Mouse (Mus musculus) forebrain, postnatal 0 days (tissue): ENCODE measurements at regions not wholly inside any gene's neighbourhood (a gene's known extent, or its start where the extent isn't known, plus 50 kb on each side); places are given as distances from the start of the nearest gene placed in this dataset.

Experiments used
- ATAC-seq: fragments of 200-750 bp; cut with Nextera tagmentation; 2 replicates; pipeline ENCODE4 v1.8.0; 2017; ENCODE audit warnings: mild to moderate bottlenecking, moderate library complexity
- DNase-seq: peaks from one replicate; pipeline ENCODE4 v3.0.0-alpha.2; 2015
- H3K27ac ChIP-seq: fragments of 300-500 bp; sonication (generic); 2 replicates; pipeline ENCODE4 v1.5.1; 2014; ENCODE audit warnings: low read depth, mild to moderate bottlenecking, antibody characterized with exemption, low read length, moderate library complexity, mixed read lengths
- H3K27me3 ChIP-seq: fragments of 300-500 bp; sonication (generic); 2 replicates; pipeline ENCODE4 v1.6.1; 2014; ENCODE audit warnings: mild to moderate bottlenecking, low read length, mixed read lengths; ENCODE audit not compliant: insufficient read depth
- H3K36me3 ChIP-seq: fragments of 300-500 bp; sonication (generic); 2 replicates; pipeline ENCODE4 v1.6.1; 2014; ENCODE audit warnings: mild to moderate bottlenecking, moderate library complexity; ENCODE audit not compliant: insufficient read depth
- H3K4me1 ChIP-seq: fragments of 300-500 bp; sonication (generic); 2 replicates; pipeline ENCODE4 v1.6.1; 2014; ENCODE audit warnings: antibody characterized with exemption; ENCODE audit not compliant: insufficient read depth
- H3K4me2 ChIP-seq: fragments of 300-500 bp; sonication (generic); 2 replicates; pipeline ENCODE4 v1.6.1; 2014; ENCODE audit warnings: low read depth, mild to moderate bottlenecking, moderate library complexity
- H3K4me3 ChIP-seq: fragments of 300-500 bp; sonication (generic); 2 replicates; pipeline ENCODE4 v1.5.1; 2014; ENCODE audit warnings: low read depth, low read length, mixed read lengths
- H3K9ac ChIP-seq: fragments of 300-500 bp; sonication (generic); 2 replicates; pipeline ENCODE4 v1.6.1; 2014; ENCODE audit warnings: mild to moderate bottlenecking
- H3K9me3 ChIP-seq: fragments of 300-500 bp; sonication (generic); 2 replicates; pipeline ENCODE4 v1.6.1; 2016; ENCODE audit warnings: low read length
- CTCF ChIP-seq: sonication (generic); IDR thresholded peaks from 2 replicates; pipeline ENCODE4 v1.5.1; 2016; ENCODE audit warnings: antibody characterized with exemption, control low read depth, low read depth
- WGBS: fragments of 180-500 bp; shearing (Covaris S2); extraction: QIAGEN DNeasy Blood & Tissue Kit; methylation state at CpG from one replicate; pipeline ENCODE4 v1.1.7; 2014; 5-methylcytosine and 5-hydroxymethylcytosine counted together
- microRNA-seq, 2 experiments: library from miRNA; unstranded; fragments of <30 nt; microRNA quantifications; one replicate each; pipeline ENCODE4; 2016

DNA sequence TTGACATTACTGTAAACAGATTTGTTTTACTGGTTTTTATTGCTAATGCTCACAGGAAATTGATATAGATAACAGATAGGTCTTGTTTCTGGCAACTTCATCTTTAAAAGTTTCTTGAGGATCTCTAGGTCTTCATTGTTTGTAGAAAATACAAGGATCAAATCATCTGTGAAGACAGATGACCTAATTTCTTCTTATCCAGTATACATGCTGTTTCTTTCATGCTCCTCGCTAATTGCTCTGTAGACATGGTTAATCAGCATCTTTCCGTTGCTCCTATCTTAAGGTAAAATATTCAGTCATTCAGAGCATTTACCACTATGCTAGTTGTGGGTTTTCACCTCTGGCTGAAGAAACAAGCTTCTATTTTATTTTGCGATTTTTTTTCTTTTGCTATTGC lies 91.4 kb downstream of the Klhl6 start:
- 76% methylated on average over 3 of the region's 3 CpGs for WGBS
- TF ChIP-seq CTCF: no peak

GRCm38 (mm10) chr16:19894435-19894994 lies 88.3 kb downstream of the Klhl6 start:
- no peak for TF ChIP-seq CTCF
- 91% methylated on average over 9 of the region's 9 CpGs for WGBS
- H3K27me3 ChIP-seq: no peaks in the 10 kb centered on the region

More for the DNA sequence above, 91.4 kb downstream of the Klhl6 start:
- no peaks in the 10 kb centered on the region for H3K4me1 ChIP-seq
- no peaks in the 10 kb centered on the region for H3K9me3 ChIP-seq
- ATAC-seq: no peak
- no peak overlapping the region for H3K27ac ChIP-seq
- no peak for DNase-seq
- no peaks in the 10 kb centered on the region for H3K36me3 ChIP-seq
- no peak overlapping the region for H3K4me2 ChIP-seq
- no peak overlapping the region for H3K4me3 ChIP-seq
- H3K27me3 ChIP-seq: no peaks in the 10 kb centered on the region
- H3K9ac ChIP-seq: no peak overlapping the region

More at GRCm38 (mm10) chr16:19894435-19894994, 88.3 kb downstream of the Klhl6 start:
- Histone ChIP-seq H3K4me1 (no peaks in the 10 kb centered on the region), H3K9me3 (no peaks in the 10 kb centered on the region), H3K36me3 (no peaks in the 10 kb centered on the region), H3K4me3 (no peak overlapping the region), H3K4me2 (no peak overlapping the region), H3K27ac (no peak overlapping the region), H3K9ac (no peak overlapping the region)
- ATAC-seq (no peak), DNase-seq (no peak)

Small RNAs in the stretch of these regions (microRNA-seq; reads per million reads assigned to microRNA genes)
- gene Gm27883: 0 reads per million in 2 experiments
